In the genomic region with DNA sequence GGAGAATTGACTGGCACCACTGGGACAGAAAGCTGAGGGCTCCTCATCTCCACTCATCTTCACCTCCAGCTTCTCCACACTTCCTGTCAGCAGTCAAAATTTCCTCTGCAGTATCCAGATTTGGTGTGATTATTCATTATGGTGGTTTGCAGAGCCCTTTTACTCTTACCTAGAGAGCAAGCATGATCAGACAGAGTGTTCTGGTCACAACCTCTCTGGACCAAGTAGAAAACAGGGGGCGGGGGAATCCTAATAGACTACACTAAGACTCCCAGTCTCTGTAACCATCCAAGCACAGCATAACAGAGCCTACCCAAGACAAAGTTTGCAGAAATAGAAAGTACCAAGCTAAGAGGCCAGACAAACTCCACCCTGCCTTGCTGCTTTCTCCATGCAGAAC, we compare ENCODE assay signal across 28 mouse cellular contexts.
"Had no signal": no experiment of that assay in that cellular context is flagged by ENCODE, and none has a peak within 500 bp of the region (broad histone marks: within the 10 kb centered on the region; RNA-seq: fewer than 3 reads in every experiment).

No protein-coding gene starts in this region.

- H3K27me3 ChIP-seq: embryonic facial prominence, embryonic 12.5 days; embryonic facial prominence, embryonic 13.5 days; embryonic facial prominence, embryonic 15.5 days; forebrain, embryonic 12.5 days; forebrain, embryonic 13.5 days; forebrain, embryonic 15.5 days had no signal

- H3K4me3 ChIP-seq: embryonic facial prominence, embryonic 10.5 days; embryonic facial prominence, embryonic 12.5 days; embryonic facial prominence, embryonic 13.5 days; embryonic facial prominence, embryonic 15.5 days; erythroblast, embryonic 14.5 days; forebrain, embryonic 10.5 days; forebrain, embryonic 12.5 days; forebrain, embryonic 13.5 days; forebrain, embryonic 15.5 days; gastrocnemius, adult 2 months; heart, adult 2 months had no signal

- H3K4me2 ChIP-seq: embryonic facial prominence, embryonic 12.5 days; embryonic facial prominence, embryonic 13.5 days; embryonic facial prominence, embryonic 15.5 days; forebrain, embryonic 12.5 days; forebrain, embryonic 13.5 days; forebrain, embryonic 15.5 days had no signal

- H3K36me3 ChIP-seq: embryonic facial prominence, embryonic 10.5 days; embryonic facial prominence, embryonic 12.5 days; embryonic facial prominence, embryonic 13.5 days; embryonic facial prominence, embryonic 15.5 days; forebrain, embryonic 10.5 days; forebrain, embryonic 12.5 days; forebrain, embryonic 15.5 days had no signal

- ATAC-seq: forebrain, embryonic 13.5 days; forebrain, embryonic 14.5 days; forebrain, embryonic 15.5 days; forebrain, embryonic 16.5 days; forebrain, postnatal 0 days had no signal

- H3K9ac ChIP-seq: embryonic facial prominence, embryonic 12.5 days; embryonic facial prominence, embryonic 13.5 days; embryonic facial prominence, embryonic 15.5 days; forebrain, embryonic 12.5 days; forebrain, embryonic 13.5 days; forebrain, embryonic 15.5 days; forebrain, postnatal 0 days had no signal

- DNase-seq: cerebellum, adult 2 months; cerebellum, adult 8-10 months; cerebellum, adult 9-10 months; cerebellum, adult 9-11 months; cerebellum, postnatal 10 days; cerebellum, postnatal 14 days; cerebellum, postnatal 25 days; cerebellum, postnatal 36 days; embryo, embryonic 11 days; forebrain, postnatal 0 days; gastrocnemius, adult 2 months; gastrocnemius, postnatal 10 days; gastrocnemius, postnatal 14 days; gastrocnemius, postnatal 25 days; gastrocnemius, postnatal 36 days; heart, adult 18-20 months; heart, adult 2 months had no signal

- H3K27ac ChIP-seq: embryonic facial prominence, embryonic 10.5 days; embryonic facial prominence, embryonic 12.5 days; embryonic facial prominence, embryonic 13.5 days; embryonic facial prominence, embryonic 15.5 days; forebrain, embryonic 10.5 days; forebrain, embryonic 12.5 days; forebrain, embryonic 13.5 days; forebrain, embryonic 15.5 days; gastrocnemius, adult 2 months; heart, adult 2 months had no signal

- H3K9me3 ChIP-seq: embryonic facial prominence, embryonic 10.5 days; embryonic facial prominence, embryonic 12.5 days; embryonic facial prominence, embryonic 13.5 days; embryonic facial prominence, embryonic 15.5 days; forebrain, embryonic 10.5 days; forebrain, embryonic 12.5 days; forebrain, embryonic 13.5 days; forebrain, embryonic 15.5 days had no signal

- H3K4me1 ChIP-seq: forebrain, embryonic 15.5 days had no signal
